Mouse (Mus musculus): ENCODE measurements around the gene Man1a2. TPM values are rescaled to one million over a fixed set of nuclear protein-coding genes. Genes with fewer than 3 reads are reported as not detected.

The Man1a2 gene
- total and polyA plus RNA-seq, 3 experiments: 27.1 to 261 (median 33.2) TPM

- Histone ChIP-seq H3K36me3 (ENCODE audit: control insufficient read depth in 1 of 2, insufficient read depth in 2 of 2, low read length in 2 of 2) (peaks cover 0 to 25% of the 10 kb centered on the region in 2 experiments; a peak in 2 of 4 replicates), H3K9ac (ENCODE audit: control insufficient read depth, low read depth, low read length, poor library complexity, severe bottlenecking) (no peak overlapping the region; the same call in 1 of the 2 replicates), H3K27me3 (ENCODE audit: control insufficient read depth in 1 of 2, insufficient read depth in 2 of 2, low read length in 2 of 2) (no peaks in the 10 kb centered on the region), H3K27ac (ENCODE audit: control insufficient read depth, low read depth, low read length) (peak overlapping the region; percentile 1; the same call in 1 of the 2 replicates), H3K4me3 (ENCODE audit: control insufficient read depth in 1 of 2, insufficient read depth in 1 of 2, low read depth in 2 of 2, low read length in 2 of 2) (peak overlapping the region; percentile 24 to 44), H3K9me3 (replicated peaks; ENCODE audit: insufficient read depth, low read length) (no peaks in the 10 kb centered on the region), H3K4me1 (ENCODE audit: control insufficient read depth in 1 of 2, insufficient read depth in 2 of 2, low read length in 2 of 2) (peaks cover 11% of the 10 kb centered on the region in 2 experiments), H3K79me2 (ENCODE audit: control insufficient read depth, insufficient read depth, low read length, poor library complexity) (no peaks in the 10 kb centered on the region)
- DNase-seq (ENCODE audit: low read depth, low spot score): peak; percentile 91
- TF ChIP-seq USF1 (IDR thresholded peaks at IDR 0.05; ENCODE audit: low read depth, low read length) (no peak), BHLHE40 (IDR thresholded peaks at IDR 0.05; ENCODE audit: borderline replicate concordance, low read depth, low read length) (peak; percentile 77; the same call in 1 of the 2 replicates), CHD2 (IDR thresholded peaks at IDR 0.05; ENCODE audit: low read length) (no peak; the same call in 1 of the 2 replicates), ELF1 (IDR thresholded peaks at IDR 0.05; ENCODE audit: low read depth, low read length) (0 out of 2 replicates have a peak, but pooled peaks have one; percentile 22), MAX (IDR thresholded peaks at IDR 0.05; ENCODE audit: low read length) (no peak), RCOR1 (IDR thresholded peaks at IDR 0.05; ENCODE audit: low read depth, low read length) (peak; percentile 92), MXI1 (IDR thresholded peaks at IDR 0.05; ENCODE audit: low read depth, low read length) (0 out of 2 replicates have a peak, but pooled peaks have one; percentile 33), E2F4 (IDR thresholded peaks at IDR 0.05; ENCODE audit: borderline replicate concordance, low read depth, low read length) (no peak), TCF12 (IDR thresholded peaks at IDR 0.05; ENCODE audit: low read depth, low read length) (peak; percentile 99), TBP (IDR thresholded peaks at IDR 0.05; ENCODE audit: low read depth, low read length) (0 out of 2 replicates have a peak, but pooled peaks have one; percentile 20), EP300 (IDR thresholded peaks at IDR 0.05; ENCODE audit: low read depth in 1 of 2, low read length in 2 of 2) (peak; percentile 97), ZNF384 (IDR thresholded peaks at IDR 0.05; ENCODE audit: low read depth, low read length) (no peak), HCFC1 (IDR thresholded peaks at IDR 0.05; ENCODE audit: low read depth, low read length) (0 out of 2 replicates have a peak, but pooled peaks have one; percentile 16), ZMIZ1 (IDR thresholded peaks at IDR 0.05; ENCODE audit: low read depth, low read length) (peak; percentile 55; the same call in 1 of the 2 replicates), MAFK (IDR thresholded peaks at IDR 0.05; ENCODE audit: borderline replicate concordance, low read depth, low read length) (peak; percentile 84; the same call in 1 of the 2 replicates), GABPA (IDR thresholded peaks at IDR 0.05; ENCODE audit: low read depth, low read length) (no peak), JUND (IDR thresholded peaks at IDR 0.05; ENCODE audit: low read depth, low read length) (0 out of 2 replicates have a peak, but pooled peaks have one; percentile 65), MYC (IDR thresholded peaks at IDR 0.05; ENCODE audit: low read depth, low read length) (no peak), POLR2AphosphoS5 (IDR thresholded peaks at IDR 0.05; ENCODE audit: borderline replicate concordance, low read depth, low read length) (no peak), UBTF (IDR thresholded peaks at IDR 0.05; ENCODE audit: borderline replicate concordance, insufficient read depth, low read depth, low read length) (no peak), USF2 (IDR thresholded peaks at IDR 0.05; ENCODE audit: borderline replicate concordance in 1 of 2, insufficient read depth in 1 of 2, low read depth in 1 of 2, low read length in 2 of 2) (no peak), NELFE (IDR thresholded peaks at IDR 0.05; ENCODE audit: low read depth, low read length) (peak; percentile 17; the same call in 1 of the 2 replicates), KAT2A (conservative IDR thresholded peaks at IDR 0.05; ENCODE audit: low read depth, low read length) (no peak; the same call in 1 of the 2 replicates), POLR2AphosphoS2 (IDR thresholded peaks at IDR 0.05; ENCODE audit: low read length) (no peak), POLR2A (IDR thresholded peaks at IDR 0.05; ENCODE audit: control insufficient read depth in 1 of 2, insufficient read depth in 1 of 2, low read depth in 1 of 2, low read length in 2 of 2, poor library complexity in 1 of 2) (no peak), MEF2A (IDR thresholded peaks at IDR 0.05; ENCODE audit: extremely low read depth, insufficient replicate concordance, low read depth, low read length, poor library complexity, severe bottlenecking) (peak; percentile 67; the same call in 1 of the 2 replicates), SMC3 (IDR thresholded peaks at IDR 0.05; ENCODE audit: low read depth, low read length) (peak; percentile 43; the same call in 1 of the 2 replicates), NRF1 (IDR thresholded peaks at IDR 0.05; ENCODE audit: insufficient read depth, low read depth, low read length, poor library complexity, severe bottlenecking) (no peak), MAZ (IDR thresholded peaks at IDR 0.05; ENCODE audit: low read depth, low read length) (peak; percentile 68; the same call in 1 of the 2 replicates), CTCF (IDR thresholded peaks at IDR 0.05 in 2 of 3, conservative IDR thresholded peaks at IDR 0.05 in 1 of 3; ENCODE audit: control insufficient read depth in 1 of 3, insufficient read depth in 1 of 3, low read depth in 2 of 3, low read length in 3 of 3, poor library complexity in 1 of 3, severe bottlenecking in 1 of 3) (peak in 2 of 3 experiments; percentile 28 to 40; a peak in 3 of 6 replicates), GATA1 (IDR thresholded peaks at IDR 0.05; ENCODE audit: low read depth, low read length) (peak; percentile 99), ZKSCAN1 (IDR thresholded peaks at IDR 0.05; ENCODE audit: low read depth, low read length) (no peak), ZC3H11A (IDR thresholded peaks at IDR 0.05; ENCODE audit: low read depth, low read length) (peak; percentile 46), SIN3A (IDR thresholded peaks at IDR 0.05; ENCODE audit: low read length) (peak; percentile 71)
Observed at GRCm38 (mm10) chr3:100547162-100547912, 138.0 kb downstream of the Man1a2 start.
